Comparison of ENCODE assay signal across 9 mouse cellular contexts in genomic region chr3:94260598-94260997, GRCm38 (mm10). TPM values are rescaled to one million over a fixed set of nuclear protein-coding genes. Genes with fewer than 3 reads are reported as not detected.
DNase-seq lines count a peak whose midpoint lies in the region; ATAC-seq and TF ChIP-seq lines count a peak whose summit lies in the region.
"Had no signal": no experiment of that assay in that cellular context is flagged by ENCODE, and none has a peak within 500 bp of the region (broad histone marks: within the 10 kb centered on the region; RNA-seq: fewer than 3 reads in every experiment).

No protein-coding gene starts in this region.

- H3K4me3 ChIP-seq in hindbrain, embryonic 14.5 days (replicated peaks; ENCODE audit: low read length), result no peak overlapping the region
- H3K4me3 ChIP-seq in hindbrain, embryonic 10.5 days, result no peak overlapping the region
- H3K4me3 ChIP-seq in hindbrain, embryonic 16.5 days (ENCODE audit: low read length), result no peak overlapping the region
- H3K4me3 ChIP-seq in stomach, postnatal 0 days (ENCODE audit: low read depth, low read length), result no peak overlapping the region
- H3K4me3 ChIP-seq: liver, embryonic 13.5 days had no signal

- no peaks in the 10 kb centered on the region for H3K4me1 ChIP-seq in hindbrain, embryonic 14.5 days (replicated peaks; ENCODE audit: control insufficient read depth, insufficient read depth, low read length)
- no peaks in the 10 kb centered on the region for H3K4me1 ChIP-seq in hindbrain, embryonic 10.5 days (replicated peaks)
- no peaks in the 10 kb centered on the region for H3K4me1 ChIP-seq in hindbrain, embryonic 16.5 days (ENCODE audit: control insufficient read depth, insufficient read depth, low read depth, low read length)
- no peaks in the 10 kb centered on the region for H3K4me1 ChIP-seq in stomach, postnatal 0 days (replicated peaks; ENCODE audit: control insufficient read depth, insufficient read depth)
- H3K4me1 ChIP-seq: liver, embryonic 13.5 days had no signal

- TF ChIP-seq CTCF in stomach, postnatal 0 days (IDR thresholded peaks at IDR 0.05; ENCODE audit: low read depth), result peak; percentile 69

- H3K36me3 ChIP-seq in hindbrain, embryonic 14.5 days (replicated peaks; ENCODE audit: control insufficient read depth, insufficient read depth), result no peaks in the 10 kb centered on the region
- H3K36me3 ChIP-seq in hindbrain, embryonic 10.5 days, result no peaks in the 10 kb centered on the region
- no peaks in the 10 kb centered on the region for H3K36me3 ChIP-seq in hindbrain, embryonic 16.5 days (ENCODE audit: control insufficient read depth, insufficient read depth, low read length)
- H3K36me3 ChIP-seq in stomach, postnatal 0 days (ENCODE audit: control insufficient read depth, insufficient read depth, low read length), result no peaks in the 10 kb centered on the region
- H3K36me3 ChIP-seq: liver, embryonic 13.5 days had no signal

- ATAC-seq in hindbrain, embryonic 14.5 days (ENCODE audit: low FRiP score), result peak; percentile 68; the same call in 1 of the 2 replicates
- peak; percentile 84 for ATAC-seq in hindbrain, embryonic 16.5 days
- ATAC-seq in stomach, postnatal 0 days (ENCODE audit: low FRiP score, low TSS enrichment), result 0 out of 2 replicates have a peak, but pooled peaks have one; percentile 54

- H3K9me3 ChIP-seq in hindbrain, embryonic 14.5 days (ENCODE audit: control insufficient read depth, low read length), result no peaks in the 10 kb centered on the region
- H3K9me3 ChIP-seq in hindbrain, embryonic 10.5 days, result no peaks in the 10 kb centered on the region
- no peaks in the 10 kb centered on the region for H3K9me3 ChIP-seq in hindbrain, embryonic 16.5 days (ENCODE audit: control insufficient read depth, low read length)
- H3K9me3 ChIP-seq in stomach, postnatal 0 days (ENCODE audit: control insufficient read depth, low read length), result no peaks in the 10 kb centered on the region
- H3K9me3 ChIP-seq: liver, embryonic 13.5 days had no signal

- no peak overlapping the region for H3K4me2 ChIP-seq in hindbrain, embryonic 14.5 days (replicated peaks)
- no peak overlapping the region for H3K4me2 ChIP-seq in hindbrain, embryonic 16.5 days (ENCODE audit: low read length)
- no peak overlapping the region for H3K4me2 ChIP-seq in stomach, postnatal 0 days (replicated peaks; ENCODE audit: low read depth)
- H3K4me2 ChIP-seq: liver, embryonic 13.5 days had no signal

- WGBS in hindbrain, embryonic 14.5 days, result 45% methylated on average over 6 of the region's 6 CpGs
- WGBS in hindbrain, embryonic 10.5 days, result 48% methylated on average over 6 of the region's 6 CpGs
- WGBS in hindbrain, embryonic 16.5 days, result 41% methylated on average over 6 of the region's 6 CpGs
- WGBS in stomach, postnatal 0 days, result 42% methylated on average over 6 of the region's 6 CpGs

- no peak overlapping the region for H3K27ac ChIP-seq in hindbrain, embryonic 14.5 days
- no peak overlapping the region for H3K27ac ChIP-seq in hindbrain, embryonic 10.5 days
- no peak overlapping the region for H3K27ac ChIP-seq in hindbrain, embryonic 16.5 days (ENCODE audit: low read depth, low read length)
- no peak overlapping the region for H3K27ac ChIP-seq in stomach, postnatal 0 days (replicated peaks)
- H3K27ac ChIP-seq: liver, embryonic 13.5 days had no signal

- no peak overlapping the region for H3K9ac ChIP-seq in hindbrain, embryonic 14.5 days
- no peak overlapping the region for H3K9ac ChIP-seq in hindbrain, embryonic 16.5 days (ENCODE audit: low read depth, low read length)
- no peak overlapping the region for H3K9ac ChIP-seq in stomach, postnatal 0 days (ENCODE audit: low read length)
- H3K9ac ChIP-seq: liver, embryonic 13.5 days had no signal

- no peak for TF ChIP-seq EP300 in stomach, postnatal 0 days (optimal IDR thresholded peaks at IDR 0.05)

- H3K27me3 ChIP-seq in hindbrain, embryonic 14.5 days (ENCODE audit: control insufficient read depth, insufficient read depth, low read length), result no peaks in the 10 kb centered on the region
- H3K27me3 ChIP-seq in hindbrain, embryonic 10.5 days (ENCODE audit: insufficient read depth, poor library complexity, severe bottlenecking), result no peaks in the 10 kb centered on the region
- no peaks in the 10 kb centered on the region for H3K27me3 ChIP-seq in hindbrain, embryonic 16.5 days (replicated peaks; ENCODE audit: control insufficient read depth, insufficient read depth, low read length)
- no peaks in the 10 kb centered on the region for H3K27me3 ChIP-seq in stomach, postnatal 0 days (ENCODE audit: control insufficient read depth, insufficient read depth, low read length)
- H3K27me3 ChIP-seq: liver, embryonic 13.5 days had no signal

- peak; percentile 44 for DNase-seq in hindbrain, embryonic 14.5 days (ENCODE audit: low spot score)
- no peak for DNase-seq in hindbrain, embryonic 10.5 days (ENCODE audit: low spot score)
- peak; percentile 2 for DNase-seq in thymus, postnatal 14 days
- no peak for DNase-seq in thymus, adult 18-20 months
- DNase-seq in stomach, postnatal 0 days (ENCODE audit: low spot score), result no peak
- DNase-seq in urinary bladder, postnatal 14 days (ENCODE audit: low spot score), result no peak
- no peak for DNase-seq in ovary, postnatal 36 days (ENCODE audit: low spot score)
- DNase-seq: liver, embryonic 13.5 days had no signal

RNA-seq across cellular contexts. Expression of gene Gm4778, which starts 3.2 kb away (rescaled TPM):
- polyA plus RNA-seq in hindbrain, embryonic 14.5 days (2014; fragmentation: Nextera tagmentation; extraction: Ambion mirVana), result not detected in 2 replicates
- not detected in 2 replicates for polyA plus RNA-seq in hindbrain, embryonic 10.5 days (2016; fragmentation: Nextera tagmentation; extraction: Ambion mirVana)
- not detected in 2 replicates for polyA plus RNA-seq in hindbrain, embryonic 16.5 days (2015; fragmentation: Nextera tagmentation; extraction: Ambion mirVana)
- polyA plus RNA-seq in stomach, postnatal 0 days (2015; fragmentation: Nextera tagmentation; extraction: Ambion mirVana), result not detected in 2 replicates
- polyA plus RNA-seq: liver, embryonic 13.5 days had no signal

RNA-seq across cellular contexts. Expression of gene Them4, which starts 49.3 kb away (rescaled TPM):
- polyA plus RNA-seq in hindbrain, embryonic 14.5 days (2014; fragmentation: Nextera tagmentation; extraction: Ambion mirVana), result 62.1 and 66.4 TPM in 2 replicates
- 8.6 and 9.8 TPM in 2 replicates for polyA plus RNA-seq in hindbrain, embryonic 10.5 days (2016; fragmentation: Nextera tagmentation; extraction: Ambion mirVana)
- polyA plus RNA-seq in hindbrain, embryonic 16.5 days (2015; fragmentation: Nextera tagmentation; extraction: Ambion mirVana), result 63.7 and 72.1 TPM in 2 replicates
- 10.2 and 10.4 TPM in 2 replicates for polyA plus RNA-seq in stomach, postnatal 0 days (2015; fragmentation: Nextera tagmentation; extraction: Ambion mirVana)

Comparison
In these comparisons a context has a peak if more than half of its experiments do, and no peak if none do; other contexts are left out.
1. DNase-seq: peak in hindbrain, embryonic 14.5 days (single experiment) and thymus, postnatal 14 days (single experiment); none in hindbrain, embryonic 10.5 days (single experiment), thymus, adult 18-20 months (0 of 2), stomach, postnatal 0 days (single experiment), urinary bladder, postnatal 14 days (single experiment) and ovary, postnatal 36 days (single experiment).
2. Peak in every context shown above with its lines, with median percentiles within 50 percentile points of each other: ATAC-seq.